Mouse (Mus musculus): Measurements from ENCODE around the gene Atp1b1.

Gene Atp1b1

GRCm38 (mm10) chr1:164458245-164458613, at the start of gene Atp1b1:
TSS of gene Atp1b1 (minus strand) at chr1:164458355.
- peak; percentile 73 for DNase-seq (ENCODE audit: low read depth)

- DNase-seq (ENCODE audit: low read depth): no peak
Observed at GRCm38 (mm10) chr1:164505096-164505495, 46.9 kb upstream of the Atp1b1 start.

- DNase-seq (ENCODE audit: low read depth): peak; percentile 29
Observed at GRCm38 (mm10) chr1:164503140-164503730, 45.1 kb upstream of the Atp1b1 start.

- DNase-seq (ENCODE audit: low read depth): no peak
Observed at GRCm38 (mm10) chr1:164502231-164502630, 44.1 kb upstream of the Atp1b1 start.

GRCm38 (mm10) chr1:164494741-164495512, 36.8 kb upstream of the Atp1b1 start:
- DNase-seq (ENCODE audit: low read depth): no peak

GRCm38 (mm10) chr1:164494215-164494614, 36.1 kb upstream of the Atp1b1 start:
- no peak for DNase-seq (ENCODE audit: low read depth)

- peak; percentile 76 for DNase-seq (ENCODE audit: low read depth)
Observed at GRCm38 (mm10) chr1:164493042-164493705, 35.0 kb upstream of the Atp1b1 start.

- no peak for DNase-seq (ENCODE audit: low read depth)
Observed at GRCm38 (mm10) chr1:164492476-164492875, 34.3 kb upstream of the Atp1b1 start.

GRCm38 (mm10) chr1:164489961-164490594, 31.9 kb upstream of the Atp1b1 start:
- no peak for DNase-seq (ENCODE audit: low read depth)

- DNase-seq (ENCODE audit: low read depth): no peak
Observed at GRCm38 (mm10) chr1:164483728-164484127, 25.6 kb upstream of the Atp1b1 start.

- no peak for DNase-seq (ENCODE audit: low read depth)
Observed at GRCm38 (mm10) chr1:164482833-164483232, 24.7 kb upstream of the Atp1b1 start.

- peak; percentile 62 for DNase-seq (ENCODE audit: low read depth)
Observed at GRCm38 (mm10) chr1:164481645-164482354, 23.6 kb upstream of the Atp1b1 start.

GRCm38 (mm10) chr1:164480755-164481644, 22.8 kb upstream of the Atp1b1 start:
- no peak for DNase-seq (ENCODE audit: low read depth)

- no peak for DNase-seq (ENCODE audit: low read depth)
Observed at GRCm38 (mm10) chr1:164475895-164476294, 17.7 kb upstream of the Atp1b1 start.

GRCm38 (mm10) chr1:164474778-164475511, 16.8 kb upstream of the Atp1b1 start:
- no peak for DNase-seq (ENCODE audit: low read depth)

- DNase-seq (ENCODE audit: low read depth): no peak
Observed at GRCm38 (mm10) chr1:164474310-164474709, 16.2 kb upstream of the Atp1b1 start.

- DNase-seq (ENCODE audit: low read depth): no peak
Observed at GRCm38 (mm10) chr1:164473398-164473797, 15.2 kb upstream of the Atp1b1 start.

- no peak for DNase-seq (ENCODE audit: low read depth)
Observed at GRCm38 (mm10) chr1:164471632-164472031, 13.5 kb upstream of the Atp1b1 start.

GRCm38 (mm10) chr1:164470985-164471384, 12.8 kb upstream of the Atp1b1 start:
- no peak for DNase-seq (ENCODE audit: low read depth)

- no peak for DNase-seq (ENCODE audit: low read depth)
Observed at GRCm38 (mm10) chr1:164468329-164468728, 10.2 kb upstream of the Atp1b1 start.

All from NIH3T3 (cell line).